Mouse (Mus musculus) neural tube, embryonic 14.5 days (tissue): ENCODE measurements around the gene Nol9. TPM values are rescaled to one million over a fixed set of nuclear protein-coding genes. Genes with fewer than 3 reads are reported as not detected.

Source experiments
- ATAC-seq: fragments of 200-750 bp; cut with Nextera tagmentation; 2 replicates; pipeline ENCODE4 v1.8.0; 2017; ENCODE audit warnings: low read depth, mild to moderate bottlenecking, moderate TSS enrichment, moderate library complexity
- H3K27ac ChIP-seq: fragments of 300-500 bp; sonication (generic); 2 replicates; pipeline ENCODE4 v1.5.1; 2014; ENCODE audit warnings: low read depth, mild to moderate bottlenecking, control low read depth, low read length, moderate library complexity, mixed read lengths
- H3K27me3 ChIP-seq: fragments of 300-500 bp; sonication (generic); 2 replicates; pipeline ENCODE4 v1.6.1; 2014; ENCODE audit warnings: low read length; ENCODE audit not compliant: control insufficient read depth, insufficient read depth
- H3K36me3 ChIP-seq: fragments of 300-500 bp; sonication (generic); 2 replicates; pipeline ENCODE4 v1.6.1; 2014; ENCODE audit warnings: low read length, mixed read lengths; ENCODE audit not compliant: control insufficient read depth, insufficient read depth
- H3K4me1 ChIP-seq: fragments of 300-500 bp; sonication (generic); 2 replicates; pipeline ENCODE4 v1.6.1; 2014; ENCODE audit warnings: low read length; ENCODE audit not compliant: control insufficient read depth, insufficient read depth
- H3K4me2 ChIP-seq: fragments of 300-500 bp; sonication (generic); 2 replicates; pipeline ENCODE4 v1.6.1; 2014; ENCODE audit warnings: mild to moderate bottlenecking, low read depth, low read length, control low read depth
- H3K4me3 ChIP-seq: fragments of 300-500 bp; sonication (generic); 2 replicates; pipeline ENCODE4 v1.5.1; 2014; ENCODE audit warnings: low read depth, low read length, control low read depth, mixed read lengths
- H3K9ac ChIP-seq: fragments of 300-500 bp; sonication (generic); replicated peaks from 2 replicates; pipeline ENCODE4 v1.6.1; 2014; ENCODE audit warnings: low read depth, mild to moderate bottlenecking, control low read depth, low read length, mixed read lengths
- H3K9me3 ChIP-seq: fragments of 300-500 bp; sonication (generic); 2 replicates; pipeline ENCODE4 v1.6.1; 2016; ENCODE audit warnings: low read length; ENCODE audit not compliant: control insufficient read depth
- WGBS: fragments of 180-500 bp; shearing (Covaris S2); extraction: QIAGEN DNeasy Blood & Tissue Kit; methylation state at CpG from one replicate; pipeline ENCODE4 v1.1.7; 2014; 5-methylcytosine and 5-hydroxymethylcytosine counted together
- polyA plus RNA-seq: library from polyadenylated mRNA; unstranded; fragments of >200 nt; fragmentation: Nextera tagmentation; extraction: Ambion mirVana; gene quantifications from 2 replicates; pipeline ENCODE4 v1.2.1, GENCODE M21; 2014

Nol9 gene
- polyA plus RNA-seq, 1 experiment from 2014 or later: 26.1 TPM

GRCm38 (mm10) chr4:152021568-152022097 lies 17.5 kb upstream of the Nol9 start:
- Histone ChIP-seq H3K27ac (no peak overlapping the region), H3K36me3 (peaks cover 36% of the 10 kb centered on the region), H3K4me3 (no peak overlapping the region), H3K27me3 (no peaks in the 10 kb centered on the region), H3K9ac (no peak overlapping the region), H3K9me3 (no peaks in the 10 kb centered on the region), H3K4me2 (no peak overlapping the region), H3K4me1 (peaks cover 21% of the 10 kb centered on the region)
- WGBS: 81% methylated on average over 12 of the region's 12 CpGs
- no peak for ATAC-seq

GRCm38 (mm10) chr4:152022506-152022905 lies 16.6 kb upstream of the Nol9 start:
- peaks cover 24% of the 10 kb centered on the region for H3K4me1 ChIP-seq
- H3K4me3 ChIP-seq: no peak overlapping the region
- no peak for ATAC-seq
- no peak overlapping the region for H3K9ac ChIP-seq
- 92% methylated on average over 8 of the region's 8 CpGs for WGBS
- H3K4me2 ChIP-seq: no peak overlapping the region
- H3K27ac ChIP-seq: no peak overlapping the region
- no peaks in the 10 kb centered on the region for H3K9me3 ChIP-seq
- peaks cover 36% of the 10 kb centered on the region for H3K36me3 ChIP-seq
- H3K27me3 ChIP-seq: no peaks in the 10 kb centered on the region

- Histone ChIP-seq H3K27ac (no peak overlapping the region), H3K9ac (no peak overlapping the region), H3K27me3 (no peaks in the 10 kb centered on the region), H3K4me3 (no peak overlapping the region), H3K4me2 (no peak overlapping the region), H3K4me1 (peaks cover 35% of the 10 kb centered on the region), H3K36me3 (peaks cover 22% of the 10 kb centered on the region), H3K9me3 (no peaks in the 10 kb centered on the region)
- WGBS: 94% methylated on average over 11 of the region's 11 CpGs
- ATAC-seq: no peak
Measured at GRCm38 (mm10) chr4:152024525-152024924, 14.6 kb upstream of the Nol9 start.

GRCm38 (mm10) chr4:152026751-152027508 lies 12.2 kb upstream of the Nol9 start:
- Histone ChIP-seq H3K4me2 (peak overlapping the region; percentile 96), H3K36me3 (peaks cover 4% of the 10 kb centered on the region), H3K9ac (peak overlapping the region; percentile 65), H3K4me1 (peaks cover 42% of the 10 kb centered on the region), H3K27me3 (no peaks in the 10 kb centered on the region), H3K27ac (no peak overlapping the region), H3K9me3 (no peaks in the 10 kb centered on the region), H3K4me3 (peak overlapping the region; percentile 64)
- peak; percentile 57 for ATAC-seq
- WGBS: 3% methylated on average over 41 of the region's 41 CpGs

GRCm38 (mm10) chr4:152027524-152027923 lies 11.6 kb upstream of the Nol9 start, which contains the start of gene Zbtb48:
Gene Zbtb48, minus strand, starts transcription at chr4:152027671.
- WGBS: 1% methylated on average over 33 of the region's 35 CpGs
- H3K4me1 ChIP-seq: peaks cover 42% of the 10 kb centered on the region
- no peaks in the 10 kb centered on the region for H3K27me3 ChIP-seq
- no peaks in the 10 kb centered on the region; the same call in 1 of the 2 replicates for H3K36me3 ChIP-seq
- 0 out of 2 replicates have a peak within 1 kb of the TSS, but pooled peaks have one; percentile 23 for H3K27ac ChIP-seq
- ATAC-seq: peak; percentile 98
- H3K9ac ChIP-seq: peak within 1 kb of the TSS; percentile 65
- H3K4me3 ChIP-seq: peak within 1 kb of the TSS; percentile 64
- H3K4me2 ChIP-seq: peak within 1 kb of the TSS; percentile 96
- no peaks in the 10 kb centered on the region for H3K9me3 ChIP-seq

GRCm38 (mm10) chr4:152028456-152028855 lies 10.7 kb upstream of the Nol9 start:
- H3K4me3 ChIP-seq: peak overlapping the region; percentile 64
- peaks cover 42% of the 10 kb centered on the region for H3K4me1 ChIP-seq
- H3K27ac ChIP-seq: 0 out of 2 replicates have a peak overlapping the region, but pooled peaks have one; percentile 23
- H3K36me3 ChIP-seq: no peaks in the 10 kb centered on the region
- no peaks in the 10 kb centered on the region for H3K27me3 ChIP-seq
- ATAC-seq: no peak
- peak overlapping the region; percentile 90 for H3K4me2 ChIP-seq
- H3K9ac ChIP-seq: no peak overlapping the region
- WGBS: 70% methylated on average over 15 of the region's 15 CpGs
- no peaks in the 10 kb centered on the region for H3K9me3 ChIP-seq

- H3K27me3 ChIP-seq: no peaks in the 10 kb centered on the region
- peak overlapping the region; percentile 90; the same call in 1 of the 2 replicates for H3K4me2 ChIP-seq
- no peaks in the 10 kb centered on the region for H3K36me3 ChIP-seq
- H3K4me3 ChIP-seq: no peak overlapping the region; the same call in 1 of the 2 replicates
- 33% methylated on average over 5 of the region's 5 CpGs for WGBS
- H3K4me1 ChIP-seq: peaks cover 42% of the 10 kb centered on the region
- no peak overlapping the region for H3K9ac ChIP-seq
- H3K9me3 ChIP-seq: no peaks in the 10 kb centered on the region
- no peak overlapping the region for H3K27ac ChIP-seq
- no peak for ATAC-seq
Measured at GRCm38 (mm10) chr4:152029087-152029486, 10.0 kb upstream of the Nol9 start.

GRCm38 (mm10) chr4:152029997-152030396 lies 9.1 kb upstream of the Nol9 start:
- Histone ChIP-seq H3K9ac (no peak overlapping the region), H3K27me3 (no peaks in the 10 kb centered on the region), H3K36me3 (no peaks in the 10 kb centered on the region), H3K9me3 (no peaks in the 10 kb centered on the region), H3K4me2 (no peak overlapping the region), H3K27ac (no peak overlapping the region), H3K4me3 (no peak overlapping the region), H3K4me1 (peaks cover 38% of the 10 kb centered on the region)
- no peak for ATAC-seq
- 73% methylated on average over 4 of the region's 4 CpGs for WGBS

- WGBS: 91% methylated on average over 13 of the region's 13 CpGs
- no peaks in the 10 kb centered on the region for H3K9me3 ChIP-seq
Measured at GRCm38 (mm10) chr4:152032922-152033321, 6.2 kb upstream of the Nol9 start.

More at GRCm38 (mm10) chr4:152032922-152033321, 6.2 kb upstream of the Nol9 start:
- no peaks in the 10 kb centered on the region for H3K27me3 ChIP-seq
- no peak for ATAC-seq
- no peak overlapping the region for H3K27ac ChIP-seq
- H3K4me2 ChIP-seq: no peak overlapping the region
- H3K9ac ChIP-seq: no peak overlapping the region
- no peak overlapping the region for H3K4me3 ChIP-seq
- H3K36me3 ChIP-seq: no peaks in the 10 kb centered on the region
- H3K4me1 ChIP-seq: peaks cover 17% of the 10 kb centered on the region; the same call in 1 of the 2 replicates
